Mouse (Mus musculus) CD8-positive naive resting alpha-beta T cell, adult 2 months (primary cell): ENCODE data around the gene Calr4.

Source experiments
- DNase-seq, 2 experiments: peaks; one replicate each; pipeline ENCODE4 v3.0.0; 2022; ENCODE audit warnings: low read depth in 2 of 2, low spot score in 2 of 2

Calr4 gene

GRCm38 (mm10) chr4:109234806-109235350 is 593 bp downstream of the Calr4 start:
- DNase-seq, result no peak

- no peak for DNase-seq
Measured at GRCm38 (mm10) chr4:109236186-109236879, 2.0 kb downstream of the Calr4 start.

- no peak for DNase-seq
Measured at GRCm38 (mm10) chr4:109238428-109239268, 4.4 kb downstream of the Calr4 start.

- DNase-seq, result no peak
Measured at GRCm38 (mm10) chr4:109241221-109241620, 6.9 kb downstream of the Calr4 start.

GRCm38 (mm10) chr4:109241934-109242333 is 7.6 kb downstream of the Calr4 start:
- DNase-seq, result no peak

- no peak for DNase-seq
Measured at GRCm38 (mm10) chr4:109244506-109244905, 10.2 kb downstream of the Calr4 start.

GRCm38 (mm10) chr4:109245016-109245620 is 10.8 kb downstream of the Calr4 start:
- no peak for DNase-seq

- DNase-seq, result peak; percentile 26 to 45
Measured at GRCm38 (mm10) chr4:109251605-109252004, 17.3 kb downstream of the Calr4 start.

- DNase-seq, result no peak
Measured at GRCm38 (mm10) chr4:109252199-109252598, 17.9 kb downstream of the Calr4 start.

GRCm38 (mm10) chr4:109253664-109254151 is 19.4 kb downstream of the Calr4 start:
- no peak for DNase-seq

- DNase-seq, result no peak
Measured at GRCm38 (mm10) chr4:109254511-109254910, 20.2 kb downstream of the Calr4 start.

GRCm38 (mm10) chr4:109255321-109255720 is 21.0 kb downstream of the Calr4 start:
- DNase-seq, result no peak

GRCm38 (mm10) chr4:109255727-109256417 is 21.6 kb downstream of the Calr4 start:
- no peak for DNase-seq

- DNase-seq, result no peak
Measured at GRCm38 (mm10) chr4:109256791-109257190, 22.5 kb downstream of the Calr4 start.

GRCm38 (mm10) chr4:109257639-109258038 is 23.4 kb downstream of the Calr4 start:
- DNase-seq, result no peak

- DNase-seq, result no peak
Measured at GRCm38 (mm10) chr4:109262068-109262467, 27.8 kb downstream of the Calr4 start.

- no peak for DNase-seq
Measured at GRCm38 (mm10) chr4:109266056-109266455, 31.8 kb downstream of the Calr4 start.

GRCm38 (mm10) chr4:109266744-109267143 is 32.5 kb downstream of the Calr4 start:
- no peak for DNase-seq

GRCm38 (mm10) chr4:109267452-109267851 is 33.2 kb downstream of the Calr4 start:
- DNase-seq, result no peak

GRCm38 (mm10) chr4:109268903-109269302 is 34.6 kb downstream of the Calr4 start:
- DNase-seq, result no peak

- no peak for DNase-seq
Measured at GRCm38 (mm10) chr4:109271803-109272202, 37.5 kb downstream of the Calr4 start.
